Mouse (Mus musculus): ENCODE results near the gene E2f4.

- TF ChIP-seq POLR2A (IDR thresholded peaks at IDR 0.05; ENCODE audit: borderline replicate concordance, extremely low read depth, low read depth, low read length) (no peak), CTCF (IDR thresholded peaks at IDR 0.05; ENCODE audit: insufficient read depth, low read length) (no peak)
Measured at GRCm38 (mm10) chr8:105280567-105280966, 16.9 kb upstream of the E2f4 start.
